Mouse (Mus musculus) stomach, postnatal 0 days (tissue): Measurements from ENCODE around the gene Tsfm.

ENCODE experiments used
- CTCF ChIP-seq: IDR thresholded peaks from 2 replicates; pipeline ENCODE4 v1.5.1; 2016; ENCODE audit warnings: antibody characterized with exemption, low read depth, mild to moderate bottlenecking, moderate library complexity
- EP300 ChIP-seq: optimal IDR thresholded peaks from 2 replicates; pipeline ENCODE3; 2016; ENCODE audit warnings: antibody characterized with exemption

- TF ChIP-seq CTCF, result no peak
- TF ChIP-seq EP300, result no peak
Measured at GRCm38 (mm10) chr10:126991676-126992075, 39.0 kb downstream of the Tsfm start.
